Mouse (Mus musculus) cerebellum, adult 9-10 months (tissue): Measurements from ENCODE around the gene Ak3.
"Not testable (repeated sequence)": the region's sequence is repeated elsewhere in the genome, so short reads cannot be mapped to it uniquely, and the experiment has no call there.

Experiments used
- DNase-seq: peaks from one replicate; pipeline ENCODE4 v3.0.0; 2022

Ak3 gene

DNA sequence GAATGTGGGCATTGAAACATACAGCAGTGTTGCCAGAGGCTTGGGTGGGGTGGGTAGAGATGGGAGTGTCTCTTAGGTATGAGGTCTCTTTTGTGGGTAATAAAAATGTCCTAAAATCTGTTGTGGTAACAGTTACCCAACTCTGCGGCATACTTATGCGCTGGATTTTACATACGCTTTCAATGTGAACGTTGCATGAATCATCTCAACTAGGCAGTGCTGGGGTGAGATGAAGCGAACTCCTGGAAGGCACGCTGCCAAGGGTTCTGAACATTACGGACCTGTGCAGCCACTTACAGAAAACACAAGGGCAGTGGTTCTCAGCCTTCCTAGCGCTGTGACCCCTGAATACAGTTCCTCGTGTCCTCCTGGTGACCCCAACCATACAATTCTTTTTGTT, 5.1 kb downstream of the Ak3 start:
- no peak for DNase-seq

DNA sequence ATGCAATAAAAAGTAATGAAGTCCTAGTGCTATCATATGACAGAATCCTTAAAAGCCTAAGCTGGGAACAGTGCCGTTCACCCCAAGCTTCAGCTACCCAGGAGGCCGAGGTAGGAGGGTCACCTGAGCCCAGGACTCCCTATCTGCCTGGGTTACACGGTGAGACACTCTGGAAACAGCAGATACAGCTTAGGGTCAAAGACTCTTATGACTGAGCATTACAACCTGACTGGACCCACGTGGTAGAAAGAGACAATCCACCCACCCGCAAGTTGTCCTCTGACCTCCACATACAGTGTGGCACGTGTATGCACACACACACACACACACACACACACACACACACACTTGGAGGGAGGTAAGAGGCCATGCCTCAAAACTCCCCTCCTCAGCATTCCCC, 5.6 kb downstream of the Ak3 start:
- DNase-seq = no peak

DNA sequence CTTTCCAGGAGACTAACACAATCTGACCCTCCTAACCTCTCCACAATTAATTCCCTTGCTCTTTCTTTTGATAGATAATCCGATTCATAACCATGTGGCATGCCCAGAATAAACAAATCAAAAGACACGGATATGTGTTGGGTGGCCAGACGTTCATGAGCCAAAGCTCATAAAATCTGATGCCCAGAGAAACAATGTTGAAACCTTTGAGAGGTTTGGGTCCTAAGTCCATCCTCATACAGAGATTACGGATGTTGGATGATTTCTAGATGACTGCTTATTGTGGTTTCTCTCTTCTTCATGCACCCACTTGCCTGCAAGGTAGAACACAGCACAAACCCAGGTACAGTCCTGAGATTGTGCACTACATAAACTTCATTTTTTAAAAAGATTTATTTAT, 7.6 kb downstream of the Ak3 start:
- no peak for DNase-seq

DNA sequence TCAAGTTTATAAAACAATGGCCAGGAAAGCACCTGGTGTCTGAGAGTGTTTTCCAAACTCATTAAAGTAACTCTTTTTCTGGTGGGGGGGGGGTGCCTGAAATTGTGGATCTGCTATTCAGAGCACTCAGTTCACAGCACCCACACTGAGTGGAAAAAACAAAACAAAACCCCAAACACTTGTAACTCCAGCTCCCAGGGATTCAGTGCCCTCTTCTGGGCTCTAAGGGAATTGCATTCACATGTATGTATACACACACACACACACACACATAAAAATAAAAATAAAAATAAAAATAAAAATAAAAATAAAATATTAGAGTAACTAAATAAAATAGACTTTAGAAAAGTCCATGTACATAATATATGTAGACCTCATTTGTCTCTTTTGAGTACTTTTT, 8.4 kb downstream of the Ak3 start:
- DNase-seq = no peak

DNA sequence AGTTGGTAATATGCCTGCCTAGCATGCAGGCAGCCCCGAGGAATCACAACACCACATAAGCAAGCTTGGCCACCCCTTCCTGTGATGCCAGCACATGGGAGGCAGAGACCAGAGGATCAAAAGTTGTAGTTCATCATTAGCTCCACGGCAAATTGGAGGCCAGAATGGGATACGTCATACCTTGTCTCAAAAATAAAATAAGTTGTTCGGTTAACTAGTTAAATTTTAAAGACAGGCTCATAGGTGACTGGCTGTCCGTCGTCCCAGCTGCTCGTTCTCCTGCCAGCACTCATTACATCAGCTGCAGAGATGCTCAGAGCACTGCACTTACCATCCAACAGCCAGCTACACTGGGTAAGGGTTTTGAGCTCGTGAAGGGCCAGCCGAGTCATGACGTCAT, 10.2 kb downstream of the Ak3 start:
- DNase-seq = no peak

DNA sequence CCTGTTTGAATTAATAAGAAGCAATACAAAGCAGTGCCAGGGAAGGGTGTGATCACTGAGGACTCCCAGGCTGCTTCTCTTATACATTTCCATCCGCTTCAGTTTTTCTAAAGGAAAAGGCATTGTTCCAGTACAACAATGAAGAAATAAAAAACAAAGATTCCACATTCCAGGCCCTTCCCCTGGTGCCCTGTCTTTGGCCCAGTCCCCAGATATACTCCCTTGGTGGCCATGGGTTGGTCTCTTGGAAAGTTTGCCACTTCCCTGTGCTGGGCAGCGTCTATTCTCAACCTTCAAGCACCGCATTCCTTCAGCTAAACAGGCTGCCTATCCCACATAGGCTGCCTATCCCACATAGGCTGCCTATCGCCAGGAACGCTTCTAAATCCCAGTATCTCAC, 10.7 kb downstream of the Ak3 start:
- DNase-seq = no peak

DNA sequence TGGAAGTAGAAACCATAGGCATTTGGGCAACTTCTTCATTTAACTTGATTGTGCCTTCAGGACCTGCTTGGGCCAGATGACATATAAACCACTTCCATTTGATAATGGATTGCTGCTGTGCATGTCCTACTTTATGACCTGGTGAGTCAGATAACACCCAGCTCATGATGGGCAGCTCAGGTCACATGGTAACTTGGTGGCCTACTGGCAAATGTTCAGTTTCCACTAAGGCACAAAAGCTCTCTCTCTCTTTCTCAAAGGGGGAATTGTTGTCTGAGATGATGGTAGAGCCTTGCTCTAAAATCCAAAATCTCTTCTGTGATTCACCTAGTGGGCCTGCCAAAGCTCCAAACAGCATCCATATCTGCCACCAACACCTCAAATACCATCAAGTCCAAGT, 15.1 kb downstream of the Ak3 start:
- DNase-seq = no peak

DNA sequence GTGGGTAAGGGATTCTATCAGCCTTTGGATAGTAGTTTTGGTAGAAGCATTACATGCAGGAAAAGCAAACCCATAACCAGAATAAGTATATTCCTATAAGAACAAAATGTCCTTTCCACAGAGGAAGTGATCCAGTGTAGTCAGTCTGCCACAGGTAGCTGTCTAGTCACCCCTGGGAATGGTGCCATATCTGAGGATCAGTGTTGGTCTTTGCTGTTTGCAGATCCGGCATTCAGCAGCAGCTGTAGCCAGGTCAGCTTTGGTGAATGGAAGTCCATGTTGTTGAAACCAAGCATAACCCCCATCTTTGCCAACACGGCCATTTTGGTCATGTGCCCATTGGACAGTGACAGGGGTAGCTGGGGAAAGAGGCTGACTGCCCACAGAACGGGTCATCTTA, 16.0 kb downstream of the Ak3 start:
- DNase-seq = no peak

DNA sequence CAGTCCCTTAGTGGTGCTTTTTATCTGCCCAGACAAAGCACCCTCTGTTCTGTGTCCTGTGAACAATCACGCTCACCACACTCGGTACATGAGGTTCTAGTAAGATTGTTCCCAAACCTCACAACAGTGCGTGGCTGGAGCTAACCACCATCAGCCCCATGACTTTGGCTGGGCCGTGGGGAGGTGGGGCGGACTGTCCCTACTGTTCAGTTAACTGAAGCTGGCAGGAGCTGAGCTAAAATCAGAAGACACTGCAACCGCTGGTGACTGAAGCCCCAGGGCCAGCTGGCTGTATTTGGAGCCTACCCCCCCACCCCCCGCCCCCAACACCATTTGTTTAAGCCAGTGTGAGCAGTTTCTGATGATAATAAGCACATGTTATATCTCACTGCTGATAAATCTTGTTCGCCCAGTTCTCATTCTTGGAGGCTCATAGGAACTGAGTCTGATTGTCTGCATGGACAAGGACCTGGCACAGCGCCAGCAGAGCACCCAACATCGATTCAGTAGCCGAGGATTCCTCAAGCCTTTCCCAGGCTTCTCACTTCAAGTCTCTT, 23.3 kb downstream of the Ak3 start:
- DNase-seq = peak; percentile 34

DNA sequence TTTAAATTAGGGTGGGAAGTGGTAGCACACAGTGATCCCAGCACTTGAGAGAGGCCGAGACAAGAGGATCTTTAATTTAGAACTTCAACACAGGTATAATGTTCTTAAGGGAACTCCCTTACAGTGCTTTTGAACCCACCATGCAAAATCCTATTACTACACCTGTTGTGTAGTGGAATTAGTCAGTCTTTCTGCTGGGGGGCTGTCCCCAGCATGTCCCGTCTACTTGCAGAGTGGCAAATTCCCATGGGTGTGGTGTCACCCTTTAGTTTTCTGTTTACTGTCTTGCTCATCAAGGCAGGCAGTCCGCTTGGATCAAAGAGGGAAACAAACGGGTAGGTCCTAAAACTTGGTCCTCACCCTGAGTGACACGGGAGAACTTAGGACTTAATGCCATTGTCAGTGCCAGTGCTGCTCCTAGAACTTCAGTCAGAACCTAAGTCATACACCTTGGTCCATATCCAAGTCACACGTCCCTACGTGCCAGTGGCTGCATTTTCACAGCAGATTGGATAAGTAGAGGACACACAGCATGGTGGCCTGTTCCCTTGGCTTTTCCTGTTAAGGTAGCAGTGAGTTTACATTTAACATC, 25.9 kb downstream of the Ak3 start:
- DNase-seq = no peak

DNA sequence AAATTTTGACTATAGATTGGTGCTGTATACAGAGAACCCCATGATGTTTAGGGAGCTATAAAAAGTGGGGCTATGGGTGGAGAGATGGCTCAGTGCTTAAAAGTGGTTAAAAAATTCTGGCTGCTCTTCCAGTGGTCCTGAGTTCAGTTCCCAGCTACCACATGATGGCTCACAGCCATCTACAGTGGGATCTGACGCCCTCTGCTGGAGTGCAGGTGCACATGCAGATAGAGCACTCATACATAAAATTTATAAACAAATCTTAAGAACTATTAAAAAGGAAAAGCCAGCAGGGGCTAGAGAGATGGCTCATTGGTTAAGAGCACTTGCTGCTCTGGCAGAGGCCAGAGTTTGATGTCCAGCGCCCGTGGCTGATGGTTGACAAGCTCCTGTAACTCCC, 28.1 kb downstream of the Ak3 start:
- no peak for DNase-seq

DNA sequence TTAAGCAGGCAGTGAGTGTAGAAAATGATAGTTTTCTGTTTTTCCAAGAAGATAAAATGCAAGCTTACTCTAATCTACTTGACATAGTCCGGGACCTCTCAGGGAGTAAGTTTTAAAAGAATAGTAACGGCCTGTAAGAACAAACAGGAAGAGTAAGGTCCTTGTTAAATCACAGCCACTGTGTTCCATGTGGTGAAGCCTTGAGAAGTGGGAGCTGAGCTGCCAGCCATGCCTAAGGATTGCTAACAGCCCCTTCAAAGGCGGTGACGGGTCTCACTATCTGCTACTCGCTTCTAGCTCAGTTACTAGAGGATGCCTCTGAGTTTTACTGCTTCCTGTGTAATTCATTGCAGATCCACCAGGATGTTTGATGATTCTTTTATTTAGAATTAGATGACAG, 31.0 kb downstream of the Ak3 start:
- no peak for DNase-seq

DNA sequence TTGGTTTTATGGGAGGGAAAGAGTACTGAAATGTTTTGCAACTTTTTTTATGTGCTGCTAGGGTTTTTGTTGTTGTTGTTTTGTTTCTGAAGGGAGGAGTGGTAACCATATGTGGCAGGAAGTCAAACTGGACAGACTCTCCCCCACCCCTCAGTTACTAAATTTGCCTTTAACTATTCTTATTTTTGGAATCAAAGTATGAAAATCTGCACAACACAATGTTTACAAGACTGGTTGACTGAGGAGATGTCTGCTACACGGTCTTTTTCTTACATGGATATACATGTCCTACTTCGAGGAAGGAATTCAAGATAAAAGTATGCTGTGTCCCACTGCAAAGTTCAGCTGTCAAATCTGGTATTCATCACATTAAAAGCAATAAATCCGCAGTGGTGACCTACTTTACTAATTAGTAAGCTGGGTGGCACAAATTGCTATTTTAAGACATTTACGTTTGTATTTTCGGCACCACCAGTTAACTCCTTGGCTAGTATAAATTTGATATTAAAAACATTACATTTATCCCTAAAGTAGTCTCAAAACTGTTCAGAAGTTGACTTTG, 31.5 kb downstream of the Ak3 start:
- no peak for DNase-seq

DNA sequence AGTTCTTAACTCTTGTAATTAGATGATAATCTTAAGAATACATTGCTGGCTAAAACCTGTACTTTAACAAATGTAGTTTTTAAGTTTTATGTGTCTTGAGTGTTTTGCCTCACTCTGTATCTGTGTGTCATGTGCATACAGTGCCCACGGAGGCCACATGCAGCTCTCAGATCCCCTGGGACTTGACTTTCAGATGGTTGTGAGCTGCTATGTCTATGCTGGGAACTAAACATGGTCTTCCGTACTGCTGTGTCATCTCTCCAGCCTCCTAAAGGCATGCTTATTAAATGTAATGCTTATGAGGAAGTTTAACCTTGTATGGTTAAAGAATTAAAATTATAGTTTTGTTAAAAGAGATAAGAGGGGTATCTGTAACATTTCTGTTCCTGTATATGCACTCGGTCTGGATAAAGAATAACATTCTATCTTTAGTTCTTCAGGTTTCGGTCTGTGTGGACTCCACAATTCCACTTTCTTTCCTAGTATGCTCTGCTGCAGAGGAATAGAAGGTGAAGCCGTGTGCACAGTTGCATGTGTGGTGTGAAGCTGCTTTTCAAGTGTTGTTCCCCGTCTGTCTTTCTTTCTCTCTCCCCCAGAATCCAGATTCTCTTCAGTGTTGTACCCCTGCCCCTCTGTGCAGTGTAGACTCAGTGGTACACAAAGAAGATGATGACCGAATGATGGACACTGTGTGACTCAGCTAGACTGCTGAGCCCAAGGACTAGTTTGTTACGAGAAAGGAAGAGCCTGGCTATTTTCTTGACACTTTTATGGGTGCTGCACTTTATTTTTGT, 32.2 kb downstream of the Ak3 start:
- no peak for DNase-seq

DNA sequence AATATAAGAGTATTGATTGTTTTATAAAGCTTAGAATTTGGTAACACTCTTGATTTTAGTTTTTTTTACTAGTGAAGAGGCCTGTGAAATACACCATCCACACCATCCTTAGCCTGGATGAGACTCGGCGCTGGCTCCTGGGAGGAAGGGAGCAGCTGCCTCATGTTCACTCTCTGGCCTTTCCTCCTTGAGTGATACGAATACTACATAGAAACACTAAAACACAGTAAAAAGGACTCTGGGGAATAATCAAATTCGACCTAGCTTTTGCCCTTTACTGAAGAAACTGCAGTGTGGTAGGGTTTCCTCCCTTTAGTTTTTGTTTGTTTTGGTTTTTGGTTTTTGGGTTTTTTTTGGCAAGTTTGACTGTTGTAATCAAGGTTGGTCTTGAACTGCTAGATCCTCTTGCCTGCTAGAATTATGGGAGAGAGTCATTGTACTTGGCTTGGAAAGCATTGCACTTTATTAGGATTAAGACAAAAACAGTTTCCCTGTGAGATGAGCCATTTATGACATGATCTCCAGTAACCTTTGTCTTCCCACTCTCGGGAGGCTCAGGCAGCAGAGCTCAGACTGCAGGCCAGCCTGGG, 33.2 kb downstream of the Ak3 start:
- no peak for DNase-seq

DNA sequence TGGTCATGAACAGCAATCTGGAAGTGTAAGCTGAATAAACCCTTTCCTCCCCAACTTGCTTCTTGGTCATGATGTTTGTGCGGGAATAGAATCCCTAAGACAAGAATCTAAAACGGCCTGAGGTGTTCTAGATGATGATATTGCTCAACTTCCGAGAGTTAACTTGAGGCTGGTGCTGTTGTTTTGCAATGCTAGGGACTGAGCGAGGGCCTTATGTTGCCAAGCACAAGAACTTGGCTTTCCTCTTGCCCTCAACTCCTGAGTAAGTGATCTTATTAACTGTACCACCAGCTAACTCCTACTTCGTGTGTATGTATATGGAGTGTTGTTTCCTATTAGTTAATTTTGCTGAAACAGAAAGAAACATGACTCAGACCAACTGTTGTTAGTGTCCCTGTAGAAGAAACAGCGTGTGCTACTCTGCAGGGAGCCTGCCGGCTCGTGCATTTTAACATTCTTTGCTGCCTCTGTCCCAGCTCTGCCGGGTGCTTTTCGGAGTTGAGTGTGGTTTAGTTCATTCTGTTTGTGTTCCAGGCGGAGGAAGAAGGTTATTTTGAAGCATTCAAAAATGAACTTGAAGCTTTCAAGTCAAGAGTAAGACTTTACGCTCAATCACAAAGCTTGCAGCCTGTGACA, 36.3 kb downstream of the Ak3 start:
- no peak for DNase-seq

DNA sequence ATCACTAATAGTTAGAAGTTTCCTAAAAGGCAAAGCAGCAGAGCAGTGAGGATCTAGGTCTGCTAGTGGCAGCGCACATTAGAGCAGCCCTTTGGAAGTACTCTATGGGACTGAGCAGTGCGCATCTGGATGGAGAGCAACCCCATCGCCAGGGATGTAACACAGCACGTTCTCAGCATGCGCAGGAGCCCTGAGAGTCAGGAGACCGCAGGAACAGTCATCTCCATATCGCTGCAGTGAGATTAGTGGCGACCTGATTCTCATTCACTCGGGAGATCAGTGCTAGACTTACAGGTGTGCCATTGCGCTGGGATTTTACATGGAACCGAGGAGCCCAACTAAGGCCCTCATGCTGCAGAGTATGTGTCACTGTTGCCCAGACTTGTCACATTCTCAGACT, 38.7 kb downstream of the Ak3 start:
- no peak for DNase-seq

DNA sequence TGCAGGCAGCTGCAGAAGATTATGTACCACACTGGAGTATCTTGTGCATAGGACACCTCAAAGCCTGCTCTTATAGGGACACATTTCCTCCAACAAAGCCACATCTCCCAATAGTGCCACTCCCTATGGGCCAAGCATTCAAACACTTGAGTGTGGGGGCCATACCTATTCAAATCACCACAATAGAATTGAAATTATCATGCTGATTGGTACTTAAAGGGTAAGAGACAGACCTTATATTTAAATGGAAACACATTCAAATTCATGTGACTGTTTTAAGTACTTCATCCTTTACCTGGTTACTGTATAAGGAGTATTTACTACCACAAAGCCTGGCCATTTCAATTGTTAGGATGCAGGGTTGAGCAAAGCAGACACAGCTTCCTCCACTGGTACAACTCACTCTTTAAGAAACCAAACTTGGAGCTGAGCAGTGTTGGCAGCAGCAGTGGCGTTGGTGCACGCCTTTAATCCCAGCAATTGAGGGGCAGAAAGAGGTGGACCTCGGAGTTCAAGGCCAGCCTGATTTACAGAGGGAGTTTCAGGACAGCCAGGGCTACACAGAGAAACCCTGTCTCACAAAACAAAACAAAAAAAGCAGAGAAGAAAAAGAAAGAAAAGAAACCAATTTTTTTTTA, 39.6 kb downstream of the Ak3 start:
- DNase-seq = no peak

DNA sequence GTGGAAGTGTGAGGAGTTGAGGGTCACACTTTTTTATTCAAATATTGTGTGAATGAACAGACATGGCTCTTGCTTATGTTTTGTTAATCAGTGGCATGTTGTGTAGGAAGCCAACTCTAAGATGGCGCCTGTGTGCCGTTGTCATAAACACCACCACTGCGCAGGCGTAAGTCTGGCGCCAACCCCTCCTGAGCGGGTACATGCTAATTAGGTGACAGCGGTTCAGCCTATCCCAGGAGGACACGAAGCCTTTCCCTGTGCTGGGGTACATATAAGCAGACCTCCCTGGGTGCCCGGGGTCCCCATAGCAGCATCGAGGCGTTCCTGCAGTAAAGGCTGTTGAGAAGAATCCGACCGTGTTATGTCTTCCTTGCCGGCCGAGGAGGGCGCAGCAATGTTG, 47.4 kb downstream of the Ak3 start:
- not testable (repeated sequence) for DNase-seq

DNA sequence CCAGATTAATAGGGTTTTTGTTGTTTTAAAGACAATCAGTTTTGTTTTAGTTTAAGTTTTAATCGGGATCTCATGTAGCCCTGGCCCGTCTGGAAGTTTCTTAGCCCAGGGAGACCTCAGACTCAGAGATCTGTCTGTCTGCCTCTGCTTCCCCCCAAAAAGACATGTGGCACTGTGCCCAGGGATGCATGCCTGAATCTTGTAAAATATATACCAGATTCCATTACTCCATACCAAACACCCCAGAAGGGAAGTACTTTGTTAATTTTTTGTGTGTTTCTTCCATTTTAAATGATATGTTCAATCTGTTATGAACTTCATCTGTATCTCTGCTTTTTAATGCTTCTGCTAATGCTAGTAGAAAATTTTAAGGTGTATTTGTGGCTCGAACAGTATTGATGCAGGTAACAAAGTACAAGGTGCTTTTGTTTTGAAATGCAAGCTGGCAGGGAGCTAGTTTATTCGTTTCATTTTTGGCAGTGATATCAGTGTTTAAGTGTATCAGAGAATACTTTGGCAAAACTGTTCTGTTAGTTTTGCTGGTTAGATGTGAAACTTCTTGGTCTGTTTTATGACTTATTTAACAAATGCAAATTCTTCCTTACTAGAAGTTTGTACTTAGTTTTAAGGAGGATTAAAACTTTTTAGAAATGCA, 49.7 kb downstream of the Ak3 start:
- DNase-seq = no peak

DNA sequence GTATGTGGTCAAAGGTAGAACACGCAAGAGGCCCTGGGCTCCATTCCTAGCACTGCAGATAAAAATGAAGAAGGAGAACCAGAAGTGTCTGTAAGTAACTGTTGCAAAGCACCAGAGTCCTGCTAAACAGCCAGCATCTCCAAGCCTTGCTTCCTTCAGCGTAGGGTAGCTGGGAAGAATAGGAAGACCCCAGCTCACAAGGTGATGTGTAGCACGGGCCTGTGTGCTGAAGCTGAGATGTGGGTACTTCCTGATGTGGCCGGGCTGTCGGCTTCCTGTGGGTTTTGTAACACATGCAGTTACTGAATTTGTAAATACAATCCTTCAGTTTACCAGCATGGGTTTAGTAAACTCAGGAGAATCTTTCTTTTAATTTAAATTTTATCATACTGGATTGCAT, 52.4 kb downstream of the Ak3 start:
- DNase-seq = no peak

DNA sequence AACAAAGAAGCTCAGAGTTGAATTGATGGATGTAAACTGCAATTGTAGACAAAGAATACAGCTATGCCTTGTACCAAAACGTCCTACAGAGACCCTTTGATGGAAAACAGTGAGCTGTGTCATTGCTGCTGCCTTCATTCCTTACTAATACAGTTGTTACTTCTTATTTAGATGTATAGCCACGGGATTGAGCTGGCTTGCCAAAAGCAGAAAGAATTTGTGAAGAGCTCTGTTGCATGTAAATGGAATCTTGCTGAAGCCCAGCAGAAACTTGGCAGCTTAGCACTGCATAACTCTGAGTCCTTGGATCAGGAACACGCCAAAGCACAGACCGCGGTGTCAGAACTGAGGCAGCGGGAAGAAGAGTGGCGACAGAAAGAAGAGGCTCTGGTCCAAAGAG, 52.9 kb downstream of the Ak3 start:
- peak; percentile 25 for DNase-seq
